Mouse (Mus musculus) testis, adult 2 months (tissue): ENCODE measurements at regions not wholly inside any gene's neighbourhood (a gene's known extent, or its start where the extent isn't known, plus 50 kb on each side); places are given as distances from the start of the nearest gene placed in this dataset.

Source experiments
- CTCF ChIP-seq: fragments of 200-500 bp; IDR thresholded peaks from 2 replicates; pipeline ENCODE4 v1.5.1; 2012; ENCODE audit warnings: low read depth, mild to moderate bottlenecking, inconsistent platforms, low read length, moderate library complexity; ENCODE audit not compliant: control insufficient read depth, insufficient read depth, insufficient replicate concordance
- POLR2A ChIP-seq: fragments of 200-500 bp; IDR thresholded peaks from 2 replicates; pipeline ENCODE4 v1.6.1; 2012; ENCODE audit warnings: low read depth, mild to moderate bottlenecking, inconsistent platforms, low read length, moderate library complexity; ENCODE audit not compliant: control insufficient read depth

DNA sequence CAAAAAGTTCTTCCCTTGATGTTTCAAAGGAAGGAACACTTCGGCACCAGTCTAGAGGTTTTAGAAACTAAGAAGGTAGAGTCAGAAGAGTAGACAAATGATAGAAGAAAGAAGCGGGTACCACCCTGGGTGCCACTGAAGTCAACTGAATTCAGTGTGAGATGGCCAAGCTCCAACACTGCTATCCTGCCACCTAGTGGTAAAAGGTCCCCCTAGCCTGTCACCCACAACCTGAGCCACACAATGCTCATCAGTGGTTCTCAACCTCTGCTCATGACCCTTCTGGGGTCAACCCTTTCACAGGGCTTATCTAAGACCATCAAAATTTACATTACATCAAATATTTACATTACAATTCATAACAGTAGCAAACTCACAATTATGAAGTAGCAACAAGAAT is 168.1 kb downstream of the Cox18 start:
- TF ChIP-seq CTCF (peak; percentile 29; the same call in 1 of the 2 replicates), POLR2A (no peak)
